ENCODE assay signal across 10 mouse cellular contexts in the genomic region with DNA sequence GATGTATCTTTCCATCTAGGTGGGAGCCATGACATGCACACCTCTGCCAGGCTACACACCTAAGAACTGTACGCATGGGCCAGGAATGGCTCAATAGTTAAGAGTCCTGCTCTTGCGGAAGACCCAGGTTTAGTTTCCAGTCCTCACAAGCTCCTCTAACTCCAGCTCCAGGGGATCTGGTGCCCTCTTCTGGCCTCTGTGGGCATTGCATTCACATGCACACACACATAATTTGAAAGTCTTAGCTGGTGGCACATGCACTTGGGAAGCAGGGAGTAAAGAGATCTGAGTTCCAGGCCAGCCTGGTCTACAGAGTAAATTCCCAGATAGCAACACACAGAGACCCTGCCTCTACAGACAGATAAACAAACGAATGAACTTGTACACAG. TPM values are rescaled to one million over a fixed set of nuclear protein-coding genes. Genes with fewer than 3 reads are reported as not detected.
DNase-seq lines count a peak whose midpoint lies in the region; ATAC-seq and TF ChIP-seq lines count a peak whose summit lies in the region.
"Had no signal": no experiment of that assay in that cellular context is flagged by ENCODE, and none has a peak within 500 bp of the region (broad histone marks: within the 10 kb centered on the region; RNA-seq: fewer than 3 reads in every experiment).

No protein-coding gene starts in this region.

- WGBS in heart, embryonic 16.5 days: 96% methylated on average over 3 of the region's 3 CpGs
- 97% methylated on average over 3 of the region's 3 CpGs for WGBS in thymus, adult 2 months
- WGBS in embryonic facial prominence, embryonic 10.5 days: 96% methylated on average over 3 of the region's 3 CpGs

- TF ChIP-seq POLR2A in thymus, adult 2 months (IDR thresholded peaks at IDR 0.05; ENCODE audit: control insufficient read depth, extremely low read depth, insufficient read depth, low read length, poor library complexity): no peak

- no peak overlapping the region for H3K9ac ChIP-seq in heart, embryonic 16.5 days (ENCODE audit: low read length)
- H3K9ac ChIP-seq: hindbrain, embryonic 15.5 days; lung, embryonic 15.5 days had no signal

- H3K4me2 ChIP-seq in heart, embryonic 16.5 days (ENCODE audit: low read depth, low read length): no peak overlapping the region
- H3K4me2 ChIP-seq: hindbrain, embryonic 15.5 days; lung, embryonic 15.5 days had no signal

- H3K9me3 ChIP-seq in heart, embryonic 16.5 days (replicated peaks; ENCODE audit: control insufficient read depth, low read length): peaks cover 5% of the 10 kb centered on the region
- peaks cover 4% of the 10 kb centered on the region; the same call in 1 of the 2 replicates for H3K9me3 ChIP-seq in embryonic facial prominence, embryonic 10.5 days
- H3K9me3 ChIP-seq: hindbrain, embryonic 15.5 days; lung, embryonic 15.5 days had no signal

- peak overlapping the region; percentile 93; the same call in 1 of the 2 replicates for H3K27ac ChIP-seq in heart, embryonic 16.5 days (ENCODE audit: low read length)
- no peak overlapping the region for H3K27ac ChIP-seq in thymus, adult 2 months (ENCODE audit: control insufficient read depth, insufficient read depth, low read length)
- peak overlapping the region; percentile 87; the same call in 1 of the 2 replicates for H3K27ac ChIP-seq in embryonic facial prominence, embryonic 10.5 days (replicated peaks)

- no peak for TF ChIP-seq CTCF in thymus, adult 2 months (IDR thresholded peaks at IDR 0.05; ENCODE audit: borderline replicate concordance, control insufficient read depth, extremely low read depth, insufficient read depth, low read length, poor library complexity)

- H3K27me3 ChIP-seq in heart, embryonic 16.5 days (ENCODE audit: control insufficient read depth, insufficient read depth, low read length): no peaks in the 10 kb centered on the region
- H3K27me3 ChIP-seq in thymus, adult 2 months (ENCODE audit: control insufficient read depth, insufficient read depth, low read length): no peaks in the 10 kb centered on the region
- H3K27me3 ChIP-seq in embryonic facial prominence, embryonic 10.5 days (replicated peaks; ENCODE audit: low read depth, poor library complexity, severe bottlenecking): no peaks in the 10 kb centered on the region
- H3K27me3 ChIP-seq: hindbrain, embryonic 15.5 days; lung, embryonic 15.5 days had no signal

- no peak for ATAC-seq in heart, embryonic 16.5 days (replicated peaks; ENCODE audit: extremely low read depth, insufficient read depth, low FRiP score)
- no peak for ATAC-seq in megakaryocyte, adult 5-6 weeks (ENCODE audit: poor library complexity, severe bottlenecking)

- H3K4me1 ChIP-seq in heart, embryonic 16.5 days (ENCODE audit: control insufficient read depth, insufficient read depth, low read length): peaks cover 36% of the 10 kb centered on the region
- H3K4me1 ChIP-seq in thymus, adult 2 months (replicated peaks; ENCODE audit: control insufficient read depth, insufficient read depth, low read length): peaks cover 2% of the 10 kb centered on the region
- peaks cover 46% of the 10 kb centered on the region for H3K4me1 ChIP-seq in embryonic facial prominence, embryonic 10.5 days

- no peak overlapping the region for H3K4me3 ChIP-seq in heart, embryonic 16.5 days (ENCODE audit: low read length)
- H3K4me3 ChIP-seq in thymus, adult 2 months (ENCODE audit: control insufficient read depth, insufficient read depth, low read length): no peak overlapping the region
- H3K4me3 ChIP-seq in embryonic facial prominence, embryonic 10.5 days: no peak overlapping the region
- H3K4me3 ChIP-seq: hindbrain, embryonic 15.5 days; lung, embryonic 15.5 days had no signal

- H3K36me3 ChIP-seq in heart, embryonic 16.5 days (ENCODE audit: control insufficient read depth, insufficient read depth): peaks cover 33% of the 10 kb centered on the region
- H3K36me3 ChIP-seq in thymus, adult 2 months (ENCODE audit: control insufficient read depth, insufficient read depth, low read length): peaks cover 11% of the 10 kb centered on the region
- peaks cover 38% of the 10 kb centered on the region for H3K36me3 ChIP-seq in embryonic facial prominence, embryonic 10.5 days (replicated peaks)
- H3K36me3 ChIP-seq: hindbrain, embryonic 15.5 days had no signal

- intact Hi-C loops in heart, postnatal 25 days (cut with DNase I): no loop called here

- DNase-seq in heart, postnatal 25 days (ENCODE audit: low spot score): no peak
- DNase-seq in thymus, postnatal 0 days (ENCODE audit: low spot score): peak; percentile 26
- no peak for DNase-seq in thymus, adult 2 months
- DNase-seq in embryonic facial prominence, embryonic 10.5 days (ENCODE audit: low spot score): peak; percentile 50
- no peak for DNase-seq in right cerebral cortex, postnatal 36 days (ENCODE audit: low spot score in 2 of 2)

RNA-seq across cellular contexts. Expression of gene Slc29a1, which starts 13.0 kb away (rescaled TPM):
- 110 and 137 TPM in 2 replicates for polyA plus RNA-seq in heart, embryonic 16.5 days (2015; fragmentation: Nextera tagmentation; extraction: Ambion mirVana)
- 10 to 100 TPM; 77.9 to 78.4 TPM for total RNA-seq in heart, postnatal 25 days (2021)
- polyA plus RNA-seq in thymus, postnatal 0 days (2015; fragmentation: Nextera tagmentation; extraction: Ambion mirVana): 243 and 252 TPM in 2 replicates
- 358 and 385 TPM in 2 replicates for polyA plus RNA-seq in thymus, adult 2 months (2012; rRNA removed)
- 53.4 and 58.1 TPM in 2 replicates for polyA plus RNA-seq in embryonic facial prominence, embryonic 10.5 days (2016; fragmentation: Nextera tagmentation; extraction: Ambion mirVana)
- 23.8 and 31.2 TPM in 2 replicates for total RNA-seq in megakaryocyte, adult 5-6 weeks (2015)
- total RNA-seq in megakaryocyte, adult 5-6 weeks (2017): 22.9 and 32.6 TPM in 2 replicates

RNA-seq across cellular contexts. Expression of gene Hsp90ab1, which starts 13.4 kb away (rescaled TPM):
- polyA plus RNA-seq in heart, embryonic 16.5 days (2015; fragmentation: Nextera tagmentation; extraction: Ambion mirVana): 1,191 and 1,235 TPM in 2 replicates
- total RNA-seq in heart, postnatal 25 days (2021): 1,000 to 10,000 TPM; 1,042 to 1,257 TPM
- 1,223 and 1,279 TPM in 2 replicates for polyA plus RNA-seq in thymus, postnatal 0 days (2015; fragmentation: Nextera tagmentation; extraction: Ambion mirVana)
- 455 and 506 TPM in 2 replicates for polyA plus RNA-seq in thymus, adult 2 months (2012; rRNA removed)
- polyA plus RNA-seq in embryonic facial prominence, embryonic 10.5 days (2016; fragmentation: Nextera tagmentation; extraction: Ambion mirVana): 2,187 and 2,215 TPM in 2 replicates
- 448 and 487 TPM in 2 replicates for total RNA-seq in megakaryocyte, adult 5-6 weeks (2015)
- 829 and 973 TPM in 2 replicates for total RNA-seq in megakaryocyte, adult 5-6 weeks (2017)

RNA-seq across cellular contexts. Expression of gene Mymx, which starts 15.5 kb away (rescaled TPM):
- 0.25 and 0.49 TPM in 2 replicates for polyA plus RNA-seq in heart, embryonic 16.5 days (2015; fragmentation: Nextera tagmentation; extraction: Ambion mirVana)
- not detected for total RNA-seq in heart, postnatal 25 days (2021)
- polyA plus RNA-seq in thymus, postnatal 0 days (2015; fragmentation: Nextera tagmentation; extraction: Ambion mirVana): 1.5 and 1.7 TPM in 2 replicates
- polyA plus RNA-seq in thymus, adult 2 months (2012; rRNA removed): 0.61 and 1.3 TPM in 2 replicates
- 0.39 TPM in 2 replicates for polyA plus RNA-seq in embryonic facial prominence, embryonic 10.5 days (2016; fragmentation: Nextera tagmentation; extraction: Ambion mirVana)
- total RNA-seq in megakaryocyte, adult 5-6 weeks (2015): not detected in 2 replicates
- total RNA-seq in megakaryocyte, adult 5-6 weeks (2017): not detected in 2 replicates
- total RNA-seq: neutrophil, adult 5-6 weeks had no signal
- polyA plus RNA-seq: hindbrain, embryonic 15.5 days had no signal

RNA-seq across cellular contexts. Expression of gene Slc35b2, which starts 22.8 kb away (rescaled TPM):
- polyA plus RNA-seq in heart, embryonic 16.5 days (2015; fragmentation: Nextera tagmentation; extraction: Ambion mirVana): 89.4 and 89.9 TPM in 2 replicates
- total RNA-seq in heart, postnatal 25 days (2021): 10 to 100 TPM; 23.7 to 24.3 TPM
- polyA plus RNA-seq in thymus, postnatal 0 days (2015; fragmentation: Nextera tagmentation; extraction: Ambion mirVana): 95.8 and 96.9 TPM in 2 replicates
- polyA plus RNA-seq in thymus, adult 2 months (2012; rRNA removed): 135 and 137 TPM in 2 replicates
- 95.8 and 101 TPM in 2 replicates for polyA plus RNA-seq in embryonic facial prominence, embryonic 10.5 days (2016; fragmentation: Nextera tagmentation; extraction: Ambion mirVana)
- 33.7 and 44.9 TPM in 2 replicates for total RNA-seq in megakaryocyte, adult 5-6 weeks (2015)
- 48.2 and 52.2 TPM in 2 replicates for total RNA-seq in megakaryocyte, adult 5-6 weeks (2017)

RNA-seq across cellular contexts. Expression of gene Nfkbie, which starts 30.9 kb away (rescaled TPM):
- polyA plus RNA-seq in heart, embryonic 16.5 days (2015; fragmentation: Nextera tagmentation; extraction: Ambion mirVana): 5.3 and 10.9 TPM in 2 replicates
- total RNA-seq in heart, postnatal 25 days (2021): 1 to 10 TPM; 1.3 to 1.4 TPM
- polyA plus RNA-seq in thymus, postnatal 0 days (2015; fragmentation: Nextera tagmentation; extraction: Ambion mirVana): 70.4 and 80.2 TPM in 2 replicates
- 64.5 and 77.4 TPM in 2 replicates for polyA plus RNA-seq in thymus, adult 2 months (2012; rRNA removed)
- 6.6 and 7.1 TPM in 2 replicates for polyA plus RNA-seq in embryonic facial prominence, embryonic 10.5 days (2016; fragmentation: Nextera tagmentation; extraction: Ambion mirVana)
- 10.4 and 11.1 TPM in 2 replicates for total RNA-seq in megakaryocyte, adult 5-6 weeks (2015)
- 13.4 and 14.0 TPM in 2 replicates for total RNA-seq in megakaryocyte, adult 5-6 weeks (2017)

Comparison
In these comparisons a context has a peak if more than half of its experiments do, and no peak if none do; other contexts are left out.
1. DNase-seq: peak in thymus, postnatal 0 days (single experiment) and embryonic facial prominence, embryonic 10.5 days (single experiment); none in heart, postnatal 25 days (single experiment), thymus, adult 2 months (single experiment) and right cerebral cortex, postnatal 36 days (0 of 2).